Mouse (Mus musculus): Measurements from ENCODE around the gene Pdzd2. TPM values are rescaled to one million over a fixed set of nuclear protein-coding genes. Genes with fewer than 3 reads are reported as not detected.
A peak's percentile ranks its signal among the peaks of the same experiment; 100 is the strongest.

Gene Pdzd2
- polyA plus RNA-seq, 1 experiment from 2014 or later = 19.2 TPM

GRCm38 (mm10) chr15:12427818-12428217, 311.9 kb downstream of the Pdzd2 start:
- WGBS = 79% methylated on average over 6 of the region's 6 CpGs
- H3K9ac ChIP-seq (ENCODE audit: low read length) = no peak overlapping the region
- H3K27me3 ChIP-seq (ENCODE audit: control insufficient read depth, insufficient read depth, low read length) = no peaks in the 10 kb centered on the region
- H3K4me1 ChIP-seq (ENCODE audit: control insufficient read depth, insufficient read depth, low read length) = peaks cover 2% of the 10 kb centered on the region; the same call in 1 of the 2 replicates
- no peak for ATAC-seq (replicated peaks; ENCODE audit: extremely low read depth, insufficient read depth, low FRiP score)
- no peak overlapping the region for H3K4me2 ChIP-seq (ENCODE audit: low read depth, low read length)
- H3K4me3 ChIP-seq (ENCODE audit: low read length) = no peak overlapping the region
- H3K27ac ChIP-seq (ENCODE audit: low read length) = no peak overlapping the region
- no peaks in the 10 kb centered on the region for H3K9me3 ChIP-seq (replicated peaks; ENCODE audit: control insufficient read depth, low read length)
- H3K36me3 ChIP-seq (ENCODE audit: control insufficient read depth, insufficient read depth) = no peaks in the 10 kb centered on the region

- Histone ChIP-seq H3K4me1 (ENCODE audit: control insufficient read depth, insufficient read depth, low read length) (no peaks in the 10 kb centered on the region), H3K27ac (ENCODE audit: low read length) (no peak overlapping the region), H3K9me3 (replicated peaks; ENCODE audit: control insufficient read depth, low read length) (no peaks in the 10 kb centered on the region), H3K36me3 (ENCODE audit: control insufficient read depth, insufficient read depth) (no peaks in the 10 kb centered on the region), H3K27me3 (ENCODE audit: control insufficient read depth, insufficient read depth, low read length) (no peaks in the 10 kb centered on the region), H3K4me2 (ENCODE audit: low read depth, low read length) (no peak overlapping the region), H3K9ac (ENCODE audit: low read length) (no peak overlapping the region), H3K4me3 (ENCODE audit: low read length) (no peak overlapping the region)
- 86% methylated on average over 6 of the region's 6 CpGs for WGBS
- no peak for ATAC-seq (replicated peaks; ENCODE audit: extremely low read depth, insufficient read depth, low FRiP score)
These were observed 313.4 kb downstream of the Pdzd2 start for GRCm38 (mm10) chr15:12426342-12426741.

GRCm38 (mm10) chr15:12425049-12425627, 314.6 kb downstream of the Pdzd2 start:
- no peak overlapping the region for H3K4me2 ChIP-seq (ENCODE audit: low read depth, low read length)
- WGBS = 67% methylated on average over 13 of the region's 13 CpGs
- H3K4me1 ChIP-seq (ENCODE audit: control insufficient read depth, insufficient read depth, low read length) = no peaks in the 10 kb centered on the region
- no peak overlapping the region for H3K27ac ChIP-seq (ENCODE audit: low read length)
- H3K27me3 ChIP-seq (ENCODE audit: control insufficient read depth, insufficient read depth, low read length) = no peaks in the 10 kb centered on the region
- no peak overlapping the region for H3K4me3 ChIP-seq (ENCODE audit: low read length)
- H3K9ac ChIP-seq (ENCODE audit: low read length) = no peak overlapping the region
- ATAC-seq (replicated peaks; ENCODE audit: extremely low read depth, insufficient read depth, low FRiP score) = no peak
- H3K36me3 ChIP-seq (ENCODE audit: control insufficient read depth, insufficient read depth) = no peaks in the 10 kb centered on the region
- H3K9me3 ChIP-seq (replicated peaks; ENCODE audit: control insufficient read depth, low read length) = no peaks in the 10 kb centered on the region

GRCm38 (mm10) chr15:12424187-12424586, 315.5 kb downstream of the Pdzd2 start:
- 67% methylated on average over 5 of the region's 5 CpGs for WGBS
- no peak overlapping the region for H3K4me2 ChIP-seq (ENCODE audit: low read depth, low read length)

GRCm38 (mm10) chr15:12420915-12421314, 318.8 kb downstream of the Pdzd2 start:
- WGBS = 85% methylated on average over 8 of the region's 8 CpGs
- H3K4me3 ChIP-seq (ENCODE audit: low read length) = no peak overlapping the region
- no peak overlapping the region for H3K27ac ChIP-seq (ENCODE audit: low read length)
- H3K4me2 ChIP-seq (ENCODE audit: low read depth, low read length) = no peak overlapping the region
- H3K36me3 ChIP-seq (ENCODE audit: control insufficient read depth, insufficient read depth) = 0 out of 2 replicates have a peak, but pooled peaks cover 2% of the 10 kb centered on the region
- H3K9me3 ChIP-seq (replicated peaks; ENCODE audit: control insufficient read depth, low read length) = no peaks in the 10 kb centered on the region
- no peaks in the 10 kb centered on the region for H3K27me3 ChIP-seq (ENCODE audit: control insufficient read depth, insufficient read depth, low read length)
- no peak for ATAC-seq (replicated peaks; ENCODE audit: extremely low read depth, insufficient read depth, low FRiP score)
- H3K9ac ChIP-seq (ENCODE audit: low read length) = no peak overlapping the region
- peaks cover 2% of the 10 kb centered on the region; the same call in 1 of the 2 replicates for H3K4me1 ChIP-seq (ENCODE audit: control insufficient read depth, insufficient read depth, low read length)

More at GRCm38 (mm10) chr15:12424187-12424586, 315.5 kb downstream of the Pdzd2 start:
- no peaks in the 10 kb centered on the region for H3K4me1 ChIP-seq (ENCODE audit: control insufficient read depth, insufficient read depth, low read length)
- no peaks in the 10 kb centered on the region for H3K27me3 ChIP-seq (ENCODE audit: control insufficient read depth, insufficient read depth, low read length)
- no peak for ATAC-seq (replicated peaks; ENCODE audit: extremely low read depth, insufficient read depth, low FRiP score)
- no peaks in the 10 kb centered on the region for H3K36me3 ChIP-seq (ENCODE audit: control insufficient read depth, insufficient read depth)
- H3K4me3 ChIP-seq (ENCODE audit: low read length) = no peak overlapping the region
- H3K9ac ChIP-seq (ENCODE audit: low read length) = no peak overlapping the region
- H3K9me3 ChIP-seq (replicated peaks; ENCODE audit: control insufficient read depth, low read length) = no peaks in the 10 kb centered on the region
- no peak overlapping the region for H3K27ac ChIP-seq (ENCODE audit: low read length)

GRCm38 (mm10) chr15:12420376-12420775, 319.3 kb downstream of the Pdzd2 start:
- Histone ChIP-seq H3K9me3 (replicated peaks; ENCODE audit: control insufficient read depth, low read length) (no peaks in the 10 kb centered on the region), H3K36me3 (ENCODE audit: control insufficient read depth, insufficient read depth) (0 out of 2 replicates have a peak, but pooled peaks cover 2% of the 10 kb centered on the region), H3K4me3 (ENCODE audit: low read length) (no peak overlapping the region), H3K27me3 (ENCODE audit: control insufficient read depth, insufficient read depth, low read length) (no peaks in the 10 kb centered on the region), H3K27ac (ENCODE audit: low read length) (no peak overlapping the region), H3K4me1 (ENCODE audit: control insufficient read depth, insufficient read depth, low read length) (peaks cover 5% of the 10 kb centered on the region), H3K9ac (ENCODE audit: low read length) (no peak overlapping the region), H3K4me2 (ENCODE audit: low read depth, low read length) (no peak overlapping the region)
- 88% methylated on average over 10 of the region's 10 CpGs for WGBS
- ATAC-seq (replicated peaks; ENCODE audit: extremely low read depth, insufficient read depth, low FRiP score) = no peak

GRCm38 (mm10) chr15:12419446-12419845, 320.3 kb downstream of the Pdzd2 start:
- no peak overlapping the region for H3K4me3 ChIP-seq (ENCODE audit: low read length)
- H3K4me2 ChIP-seq (ENCODE audit: low read depth, low read length) = no peak overlapping the region
- WGBS = 70% methylated on average over 7 of the region's 7 CpGs
- H3K9ac ChIP-seq (ENCODE audit: low read length) = no peak overlapping the region
- peaks cover 5% of the 10 kb centered on the region for H3K4me1 ChIP-seq (ENCODE audit: control insufficient read depth, insufficient read depth, low read length)
- no peaks in the 10 kb centered on the region for H3K27me3 ChIP-seq (ENCODE audit: control insufficient read depth, insufficient read depth, low read length)
- no peak for ATAC-seq (replicated peaks; ENCODE audit: extremely low read depth, insufficient read depth, low FRiP score)
- H3K9me3 ChIP-seq (replicated peaks; ENCODE audit: control insufficient read depth, low read length) = no peaks in the 10 kb centered on the region
- 0 out of 2 replicates have a peak, but pooled peaks cover 2% of the 10 kb centered on the region for H3K36me3 ChIP-seq (ENCODE audit: control insufficient read depth, insufficient read depth)
- no peak overlapping the region for H3K27ac ChIP-seq (ENCODE audit: low read length)

- 0 out of 2 replicates have a peak, but pooled peaks cover 2% of the 10 kb centered on the region for H3K36me3 ChIP-seq (ENCODE audit: control insufficient read depth, insufficient read depth)
- no peak overlapping the region for H3K9ac ChIP-seq (ENCODE audit: low read length)
- no peaks in the 10 kb centered on the region for H3K27me3 ChIP-seq (ENCODE audit: control insufficient read depth, insufficient read depth, low read length)
- 62% methylated on average over 16 of the region's 16 CpGs for WGBS
- H3K4me1 ChIP-seq (ENCODE audit: control insufficient read depth, insufficient read depth, low read length) = peaks cover 5% of the 10 kb centered on the region
- no peak overlapping the region for H3K4me2 ChIP-seq (ENCODE audit: low read depth, low read length)
- H3K4me3 ChIP-seq (ENCODE audit: low read length) = no peak overlapping the region
- no peaks in the 10 kb centered on the region for H3K9me3 ChIP-seq (replicated peaks; ENCODE audit: control insufficient read depth, low read length)
- peak; percentile 37; the same call in 1 of the 2 replicates for ATAC-seq (replicated peaks; ENCODE audit: extremely low read depth, insufficient read depth, low FRiP score)
- peak overlapping the region; percentile 66 for H3K27ac ChIP-seq (ENCODE audit: low read length)
These were observed 324.1 kb downstream of the Pdzd2 start for GRCm38 (mm10) chr15:12415536-12416200.

GRCm38 (mm10) chr15:12414696-12415095, 325.0 kb downstream of the Pdzd2 start:
- Histone ChIP-seq H3K27me3 (ENCODE audit: control insufficient read depth, insufficient read depth, low read length) (no peaks in the 10 kb centered on the region), H3K4me3 (ENCODE audit: low read length) (no peak overlapping the region), H3K4me2 (ENCODE audit: low read depth, low read length) (no peak overlapping the region), H3K9me3 (replicated peaks; ENCODE audit: control insufficient read depth, low read length) (no peaks in the 10 kb centered on the region), H3K36me3 (ENCODE audit: control insufficient read depth, insufficient read depth) (0 out of 2 replicates have a peak, but pooled peaks cover 2% of the 10 kb centered on the region), H3K9ac (ENCODE audit: low read length) (no peak overlapping the region), H3K4me1 (ENCODE audit: control insufficient read depth, insufficient read depth, low read length) (peaks cover 5% of the 10 kb centered on the region), H3K27ac (ENCODE audit: low read length) (no peak overlapping the region)
- no peak; the same call in 1 of the 2 replicates for ATAC-seq (replicated peaks; ENCODE audit: extremely low read depth, insufficient read depth, low FRiP score)
- 61% methylated on average over 6 of the region's 6 CpGs for WGBS

Measured in heart, embryonic 16.5 days (tissue).